In the genomic region with DNA sequence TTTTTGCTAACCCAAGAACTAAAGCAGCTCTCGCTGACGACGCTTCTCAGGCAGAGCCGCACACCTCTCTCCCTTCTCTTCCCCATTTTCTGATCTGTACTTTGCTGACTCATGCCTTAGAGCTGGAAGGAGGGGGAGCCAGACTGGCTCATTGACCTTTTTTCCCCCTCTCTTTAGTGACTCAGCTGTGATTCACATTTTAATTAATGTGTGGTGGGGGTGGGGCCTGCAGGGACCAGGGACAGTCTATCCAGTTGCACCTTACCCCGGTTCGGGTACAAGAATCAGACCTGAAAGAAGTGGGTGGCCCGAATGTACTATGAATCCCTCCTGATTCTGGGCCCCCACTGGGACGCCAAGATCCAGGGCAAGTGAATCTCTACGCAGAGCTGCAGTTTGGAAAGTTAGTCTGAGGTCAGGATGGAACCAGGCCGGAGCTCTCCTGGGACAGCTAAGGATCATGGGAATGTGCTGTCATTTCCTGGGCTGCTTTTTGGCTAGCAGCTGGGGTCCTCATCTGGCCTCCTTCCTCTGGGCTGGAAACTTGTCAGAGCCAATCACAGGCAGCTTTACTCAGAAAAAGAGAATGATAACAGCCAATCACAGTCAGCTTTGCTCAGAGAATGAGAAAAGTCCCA, we compare ENCODE assay signal across 7 mouse cellular contexts.
DNase-seq lines count a peak whose midpoint lies in the region; ATAC-seq and TF ChIP-seq lines count a peak whose summit lies in the region.

No protein-coding gene starts in this region.

- no peaks in the 10 kb centered on the region for H3K27me3 ChIP-seq in stomach, postnatal 0 days (ENCODE audit: control insufficient read depth, insufficient read depth, low read length)

- DNase-seq in left cerebral cortex, adult 2 months (ENCODE audit: extremely low spot score in 1 of 2, low spot score in 2 of 2) = peak in 1 of 2 experiments; percentile 46
- no peak for DNase-seq in left cerebral cortex, postnatal 10 days (ENCODE audit: extremely low spot score in 1 of 2, low spot score in 2 of 2)
- DNase-seq in NIH3T3 (ENCODE audit: low read depth) = peak; percentile 98
- peak; percentile 18 for DNase-seq in brain, embryonic 14.5 days (ENCODE audit: low read depth)
- DNase-seq in stomach, postnatal 0 days (ENCODE audit: low spot score) = no peak
- DNase-seq in cerebellum, adult 8-10 months = no peak

- no peak overlapping the region for H3K9ac ChIP-seq in stomach, postnatal 0 days (ENCODE audit: low read length)

- H3K9me3 ChIP-seq in stomach, postnatal 0 days (ENCODE audit: control insufficient read depth, low read length) = no peaks in the 10 kb centered on the region

- H3K4me3 ChIP-seq in left cerebral cortex, adult 2 months = no peak overlapping the region
- no peak overlapping the region for H3K4me3 ChIP-seq in stomach, postnatal 0 days (ENCODE audit: low read depth, low read length)

- WGBS in stomach, postnatal 0 days = 51% methylated on average over 10 of the region's 10 CpGs

- no peak for TF ChIP-seq POLR2A in brain, embryonic 14.5 days (IDR thresholded peaks at IDR 0.05; ENCODE audit: borderline replicate concordance, extremely low read depth, insufficient read depth, insufficient read length, poor library complexity, severe bottlenecking)

- no peak for TF ChIP-seq CTCF in left cerebral cortex, adult 2 months (IDR thresholded peaks at IDR 0.05)
- TF ChIP-seq CTCF in brain, embryonic 14.5 days (IDR thresholded peaks at IDR 0.05; ENCODE audit: borderline replicate concordance, extremely low read depth, insufficient read depth, insufficient read length) = no peak
- no peak for TF ChIP-seq CTCF in stomach, postnatal 0 days (IDR thresholded peaks at IDR 0.05; ENCODE audit: low read depth)

- ATAC-seq in hematopoietic stem cell, adult 5-6 weeks (replicated peaks in 1 of 2; ENCODE audit: insufficient read depth in 1 of 2, low FRiP score in 2 of 2, low TSS enrichment in 1 of 2, low read depth in 1 of 2, poor library complexity in 2 of 2, severe bottlenecking in 2 of 2) = peak; percentile 67 to 84
- peak; percentile 40; the same call in 1 of the 2 replicates for ATAC-seq in stomach, postnatal 0 days (ENCODE audit: low FRiP score, low TSS enrichment)

- no peaks in the 10 kb centered on the region for H3K36me3 ChIP-seq in stomach, postnatal 0 days (ENCODE audit: control insufficient read depth, insufficient read depth, low read length)

- H3K4me1 ChIP-seq in stomach, postnatal 0 days (replicated peaks; ENCODE audit: control insufficient read depth, insufficient read depth) = no peaks in the 10 kb centered on the region

- no peak overlapping the region for H3K4me2 ChIP-seq in stomach, postnatal 0 days (replicated peaks; ENCODE audit: low read depth)

- no peak for TF ChIP-seq EP300 in stomach, postnatal 0 days (optimal IDR thresholded peaks at IDR 0.05)

- intact Hi-C loops in left cerebral cortex, adult 2 months (cut with DNase I) = no loop called here
- intact Hi-C loops in left cerebral cortex, postnatal 10 days (cut with DNase I) = no loop called here

- H3K27ac ChIP-seq in left cerebral cortex, adult 2 months = peak overlapping the region; percentile 67
- H3K27ac ChIP-seq in stomach, postnatal 0 days (replicated peaks) = no peak overlapping the region

Comparison
In these comparisons a context has a peak if more than half of its experiments do, and no peak if none do; other contexts are left out.
1. DNase-seq: peak in NIH3T3 (single experiment) and brain, embryonic 14.5 days (single experiment); none in left cerebral cortex, postnatal 10 days (0 of 2), stomach, postnatal 0 days (single experiment) and cerebellum, adult 8-10 months (single experiment).